In genomic region chr3:105403410-105404076, GRCm38 (mm10) we compare ENCODE assay signal across 8 mouse cellular contexts. TPM values are rescaled to one million over a fixed set of nuclear protein-coding genes. Genes with fewer than 3 reads are reported as not detected.
DNase-seq lines count a peak whose midpoint lies in the region; ATAC-seq and TF ChIP-seq lines count a peak whose summit lies in the region.

No protein-coding gene starts in this region.

- peak; percentile 32; the same call in 1 of the 2 replicates for ATAC-seq in lung, embryonic 14.5 days (ENCODE audit: insufficient read depth)
- ATAC-seq in hindbrain, embryonic 16.5 days, result peak; percentile 71

- H3K4me1 ChIP-seq in lung, embryonic 14.5 days (ENCODE audit: insufficient read depth), result no peaks in the 10 kb centered on the region
- H3K4me1 ChIP-seq in embryonic facial prominence, embryonic 10.5 days, result peaks cover 14% of the 10 kb centered on the region
- H3K4me1 ChIP-seq in hindbrain, embryonic 16.5 days (ENCODE audit: control insufficient read depth, insufficient read depth, low read depth, low read length), result peaks cover 9% of the 10 kb centered on the region

- H3K9me3 ChIP-seq in lung, embryonic 14.5 days (ENCODE audit: low read depth, low read length), result no peaks in the 10 kb centered on the region
- H3K9me3 ChIP-seq in embryonic facial prominence, embryonic 10.5 days, result no peaks in the 10 kb centered on the region
- H3K9me3 ChIP-seq in hindbrain, embryonic 16.5 days (ENCODE audit: control insufficient read depth, low read length), result no peaks in the 10 kb centered on the region

- TF ChIP-seq CTCF in lung, embryonic 14.5 days (IDR thresholded peaks at IDR 0.05; ENCODE audit: low read depth), result peak; percentile 55

- H3K4me3 ChIP-seq in lung, embryonic 14.5 days (ENCODE audit: low read depth, low read length), result no peak overlapping the region
- H3K4me3 ChIP-seq in embryonic facial prominence, embryonic 10.5 days, result no peak overlapping the region
- H3K4me3 ChIP-seq in hindbrain, embryonic 16.5 days (ENCODE audit: low read length), result no peak overlapping the region

- intact Hi-C loops in left cerebral cortex, postnatal 4 days (cut with DNase I), result no loop called here

- 55% methylated on average over 5 of the region's 5 CpGs for WGBS in lung, embryonic 14.5 days
- WGBS in embryonic facial prominence, embryonic 10.5 days, result 72% methylated on average over 5 of the region's 5 CpGs
- 27% methylated on average over 5 of the region's 5 CpGs for WGBS in hindbrain, embryonic 16.5 days

- no peaks in the 10 kb centered on the region for H3K27me3 ChIP-seq in lung, embryonic 14.5 days (ENCODE audit: insufficient read depth, low read length)
- no peaks in the 10 kb centered on the region for H3K27me3 ChIP-seq in embryonic facial prominence, embryonic 10.5 days (replicated peaks; ENCODE audit: low read depth, poor library complexity, severe bottlenecking)
- H3K27me3 ChIP-seq in hindbrain, embryonic 16.5 days (replicated peaks; ENCODE audit: control insufficient read depth, insufficient read depth, low read length), result no peaks in the 10 kb centered on the region

- H3K4me2 ChIP-seq in lung, embryonic 14.5 days, result no peak overlapping the region
- no peak overlapping the region for H3K4me2 ChIP-seq in hindbrain, embryonic 16.5 days (ENCODE audit: low read length)

- DNase-seq in lung, embryonic 14.5 days, result no peak
- DNase-seq in lung, postnatal 25 days (ENCODE audit: low spot score), result no peak
- peak; percentile 46 for DNase-seq in embryonic facial prominence, embryonic 10.5 days (ENCODE audit: low spot score)
- peak; percentile 53 for DNase-seq in retina, embryonic 14.5 days (ENCODE audit: low spot score)
- DNase-seq in testis, postnatal 14 days (ENCODE audit: low spot score), result no peak
- no peak for DNase-seq in ovary, postnatal 14 days (ENCODE audit: low spot score)
- DNase-seq in left cerebral cortex, postnatal 4 days, result no peak

- no peaks in the 10 kb centered on the region for H3K36me3 ChIP-seq in lung, embryonic 14.5 days (ENCODE audit: insufficient read depth)
- no peaks in the 10 kb centered on the region for H3K36me3 ChIP-seq in embryonic facial prominence, embryonic 10.5 days (replicated peaks)
- H3K36me3 ChIP-seq in hindbrain, embryonic 16.5 days (ENCODE audit: control insufficient read depth, insufficient read depth, low read length), result no peaks in the 10 kb centered on the region

- no peak overlapping the region for H3K27ac ChIP-seq in lung, embryonic 14.5 days (ENCODE audit: low read depth)
- no peak overlapping the region for H3K27ac ChIP-seq in embryonic facial prominence, embryonic 10.5 days (replicated peaks)
- H3K27ac ChIP-seq in hindbrain, embryonic 16.5 days (ENCODE audit: low read depth, low read length), result no peak overlapping the region

- H3K9ac ChIP-seq in lung, embryonic 14.5 days, result no peak overlapping the region
- H3K9ac ChIP-seq in hindbrain, embryonic 16.5 days (ENCODE audit: low read depth, low read length), result no peak overlapping the region

RNA-seq across cellular contexts. Expression of gene Kcnd3, which starts 48.6 kb away (rescaled TPM):
- 0.39 and 0.50 TPM in 2 replicates for polyA plus RNA-seq in lung, embryonic 14.5 days (2014; fragmentation: Nextera tagmentation; extraction: Ambion mirVana)
- 0.19 and 0.57 TPM in 2 replicates for polyA plus RNA-seq in embryonic facial prominence, embryonic 10.5 days (2016; fragmentation: Nextera tagmentation; extraction: Ambion mirVana)
- 9.1 TPM in 2 replicates for polyA plus RNA-seq in hindbrain, embryonic 16.5 days (2015; fragmentation: Nextera tagmentation; extraction: Ambion mirVana)
- 10 to 100 TPM; 35.8 to 41.2 TPM for total RNA-seq in left cerebral cortex, postnatal 4 days (2021)

Comparison
In these comparisons a context has a peak if more than half of its experiments do, and no peak if none do; other contexts are left out.
1. DNase-seq: peak in embryonic facial prominence, embryonic 10.5 days (single experiment) and retina, embryonic 14.5 days (single experiment); none in lung, embryonic 14.5 days (single experiment), lung, postnatal 25 days (single experiment), testis, postnatal 14 days (single experiment), ovary, postnatal 14 days (single experiment) and left cerebral cortex, postnatal 4 days (single experiment).